Mouse (Mus musculus) limb, embryonic 12.5 days (tissue): Measurements from ENCODE around the gene Esx1. TPM values are rescaled to one million over a fixed set of nuclear protein-coding genes. Genes with fewer than 3 reads are reported as not detected.

Experiments
- ATAC-seq: fragments of 200-750 bp; cut with Nextera tagmentation; 2 replicates; pipeline ENCODE4 v1.8.0; 2017; ENCODE audit warnings: low read depth, moderate TSS enrichment; ENCODE audit not compliant: insufficient number of reproducible peaks, insufficient read depth, low FRiP score, low TSS enrichment
- H3K27ac ChIP-seq: fragments of 300-500 bp; sonication (generic); 2 replicates; pipeline ENCODE4 v1.5.1; 2016; ENCODE audit warnings: mild to moderate bottlenecking, moderate library complexity
- H3K27me3 ChIP-seq: fragments of 300-500 bp; sonication (generic); 2 replicates; pipeline ENCODE4 v1.6.1; 2016; ENCODE audit warnings: mild to moderate bottlenecking, moderate library complexity
- H3K36me3 ChIP-seq: fragments of 300-500 bp; sonication (generic); 2 replicates; pipeline ENCODE4 v1.6.1; 2016; ENCODE audit warnings: mild to moderate bottlenecking, moderate library complexity
- H3K4me1 ChIP-seq: fragments of 300-500 bp; sonication (generic); replicated peaks from 2 replicates; pipeline ENCODE4 v1.6.1; 2016
- H3K4me2 ChIP-seq: fragments of 300-500 bp; sonication (generic); 2 replicates; pipeline ENCODE4 v1.6.1; 2016; ENCODE audit warnings: mild to moderate bottlenecking, moderate library complexity
- H3K4me3 ChIP-seq: fragments of 300-500 bp; sonication (generic); replicated peaks from 2 replicates; pipeline ENCODE4 v1.5.1; 2016; ENCODE audit warnings: mild to moderate bottlenecking
- H3K9ac ChIP-seq: fragments of 300-500 bp; sonication (generic); replicated peaks from 2 replicates; pipeline ENCODE4 v1.6.1; 2016; ENCODE audit warnings: mild to moderate bottlenecking, moderate library complexity
- H3K9me3 ChIP-seq: fragments of 300-500 bp; sonication (generic); 2 replicates; pipeline ENCODE4 v1.6.1; 2016; ENCODE audit warnings: mild to moderate bottlenecking, moderate library complexity
- WGBS: fragments of 180-500 bp; shearing (Covaris S2); methylation state at CpG from one replicate; pipeline ENCODE4 v1.1.7; 2016; 5-methylcytosine and 5-hydroxymethylcytosine counted together
- polyA plus RNA-seq: library from polyadenylated mRNA; unstranded; fragments of >200 nt; fragmentation: Nextera tagmentation; extraction: Ambion mirVana; gene quantifications from 2 replicates; pipeline ENCODE4 v1.2.1, GENCODE M21; 2016

The Esx1 gene
- polyA plus RNA-seq = not detected in 2 replicates

- no peaks in the 10 kb centered on the region for H3K9me3 ChIP-seq
- H3K4me2 ChIP-seq = peak within 1 kb of the TSS; percentile 35
- peak within 1 kb of the TSS; percentile 21 for H3K4me3 ChIP-seq
- no peaks in the 10 kb centered on the region for H3K36me3 ChIP-seq
- H3K27ac ChIP-seq = no peak within 1 kb of the TSS
- ATAC-seq = no peak
- no peak within 1 kb of the TSS for H3K9ac ChIP-seq
- 27% methylated on average over 18 of the region's 21 CpGs for WGBS
- H3K4me1 ChIP-seq = no peaks in the 10 kb centered on the region
- H3K27me3 ChIP-seq = peaks cover 85% of the 10 kb centered on the region
Measured at GRCm38 (mm10) chrX:137121718-137122117, at the start of gene Esx1. Gene Esx1 (minus strand): TSS chrX:137122083.

- Histone ChIP-seq H3K9ac (no peak overlapping the region), H3K4me1 (no peaks in the 10 kb centered on the region), H3K27ac (no peak overlapping the region), H3K4me3 (no peak overlapping the region), H3K27me3 (no peaks in the 10 kb centered on the region), H3K36me3 (no peaks in the 10 kb centered on the region), H3K9me3 (no peaks in the 10 kb centered on the region), H3K4me2 (no peak overlapping the region)
- no peak for ATAC-seq
- 38% methylated on average over 7 of the region's 7 CpGs for WGBS
Measured at GRCm38 (mm10) chrX:137170021-137170420, 48.1 kb upstream of the Esx1 start.

DNA sequence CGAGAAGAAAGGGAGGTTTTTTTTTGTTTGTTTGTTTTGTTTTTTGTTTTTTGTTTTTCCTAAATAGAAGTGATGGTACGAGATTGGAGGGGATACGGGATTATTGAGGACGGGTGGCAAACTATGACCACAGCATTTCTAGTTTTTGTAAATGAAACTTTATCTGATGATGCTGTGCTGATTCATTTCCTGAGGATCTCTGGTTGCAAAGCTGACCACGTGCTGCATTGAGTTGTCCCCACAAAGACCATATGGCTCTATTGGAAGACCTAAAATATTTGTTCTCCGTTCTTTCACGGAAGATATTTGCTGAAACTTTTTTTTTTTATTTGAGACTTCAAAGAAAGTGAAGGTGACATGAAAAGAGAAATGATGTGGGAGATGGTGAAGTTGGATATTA lies 45.8 kb upstream of the Esx1 start:
- H3K4me2 ChIP-seq = no peak overlapping the region
- H3K4me1 ChIP-seq = no peaks in the 10 kb centered on the region
- no peaks in the 10 kb centered on the region for H3K36me3 ChIP-seq
- H3K27me3 ChIP-seq = no peaks in the 10 kb centered on the region
- H3K9me3 ChIP-seq = no peaks in the 10 kb centered on the region
- no peak overlapping the region for H3K4me3 ChIP-seq
- 72% methylated on average over 7 of the region's 7 CpGs for WGBS
- ATAC-seq = no peak
- no peak overlapping the region for H3K9ac ChIP-seq
- H3K27ac ChIP-seq = no peak overlapping the region

DNA sequence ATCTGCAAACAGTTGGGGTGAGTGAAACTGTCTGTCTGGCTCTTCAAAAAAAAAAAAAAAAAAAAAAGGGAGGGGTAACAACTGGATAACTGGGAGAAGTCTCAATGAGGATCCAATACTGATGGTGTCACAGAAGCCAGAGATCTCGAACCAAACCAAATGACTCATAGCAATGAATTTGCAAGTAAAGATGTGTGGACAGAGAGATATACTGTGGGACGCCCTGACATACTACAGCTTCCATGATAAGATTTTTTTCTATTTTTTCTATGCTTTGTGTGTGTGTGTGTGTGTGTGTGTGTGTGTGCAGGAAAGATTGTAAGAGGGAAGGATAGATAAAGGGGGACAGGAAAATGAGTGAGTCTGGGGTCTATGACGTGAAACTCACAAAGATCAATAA lies 43.7 kb upstream of the Esx1 start:
- no peak overlapping the region for H3K9ac ChIP-seq
- 83% methylated on average over 3 of the region's 3 CpGs for WGBS
- H3K4me2 ChIP-seq = no peak overlapping the region
- H3K27ac ChIP-seq = no peak overlapping the region
- no peaks in the 10 kb centered on the region for H3K4me1 ChIP-seq
- H3K4me3 ChIP-seq = no peak overlapping the region
- no peaks in the 10 kb centered on the region for H3K9me3 ChIP-seq
- no peak for ATAC-seq
- H3K36me3 ChIP-seq = no peaks in the 10 kb centered on the region
- peaks cover 11% of the 10 kb centered on the region; the same call in 1 of the 2 replicates for H3K27me3 ChIP-seq

DNA sequence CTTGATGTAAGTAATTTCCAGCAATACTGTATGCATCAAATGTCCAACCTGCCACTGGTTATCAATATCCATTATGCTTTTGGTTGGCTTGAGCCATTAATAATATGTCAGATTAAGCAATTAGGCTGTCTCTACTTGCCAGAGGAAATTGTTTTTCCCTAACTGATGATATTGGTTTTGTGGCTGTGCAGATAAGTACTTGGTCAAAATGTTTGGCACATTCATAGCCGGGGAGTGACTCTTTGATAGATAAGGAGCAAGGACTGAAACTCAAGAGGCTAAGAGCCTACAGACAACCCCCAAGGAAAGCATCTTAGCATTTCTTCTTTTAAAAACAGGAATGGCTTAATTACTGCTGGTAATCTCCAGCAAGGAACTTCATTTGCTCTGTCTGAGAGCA lies 40.8 kb upstream of the Esx1 start:
- no peaks in the 10 kb centered on the region for H3K9me3 ChIP-seq
- no peak overlapping the region for H3K27ac ChIP-seq
- ATAC-seq = no peak
- H3K4me1 ChIP-seq = no peaks in the 10 kb centered on the region
- no peak overlapping the region for H3K4me2 ChIP-seq
- H3K9ac ChIP-seq = no peak overlapping the region
- H3K27me3 ChIP-seq = peaks cover 17% of the 10 kb centered on the region; the same call in 1 of the 2 replicates
- H3K4me3 ChIP-seq = no peak overlapping the region
- no peaks in the 10 kb centered on the region for H3K36me3 ChIP-seq
- 73% methylated on average over 1 of the region's 1 CpGs for WGBS

DNA sequence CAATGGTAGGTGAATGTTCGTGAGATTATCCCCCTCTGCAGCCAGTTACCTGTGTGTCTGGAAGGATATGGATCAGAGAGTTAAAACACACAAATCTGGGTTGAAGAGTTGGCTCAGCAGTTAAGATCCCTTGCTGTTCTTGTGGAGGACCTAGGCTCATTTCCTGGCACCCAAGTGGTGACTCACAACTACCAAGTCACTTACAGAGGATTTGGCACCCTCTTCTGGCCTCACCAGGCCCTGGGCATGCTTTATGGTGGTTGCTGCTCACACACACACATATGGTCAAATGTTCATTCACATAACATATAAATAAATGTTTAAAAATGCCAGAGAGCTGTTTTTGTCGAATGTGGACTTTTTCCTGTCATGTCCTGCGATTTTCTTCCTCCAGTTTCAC lies 39.1 kb upstream of the Esx1 start:
- WGBS = 67% methylated on average over 3 of the region's 3 CpGs
- peaks cover 17% of the 10 kb centered on the region; the same call in 1 of the 2 replicates for H3K27me3 ChIP-seq

GRCm38 (mm10) chrX:137149050-137149449 lies 27.2 kb upstream of the Esx1 start:
- Histone ChIP-seq H3K27ac (no peak overlapping the region), H3K4me2 (no peak overlapping the region), H3K27me3 (no peaks in the 10 kb centered on the region; the same call in 1 of the 2 replicates), H3K9ac (no peak overlapping the region), H3K4me1 (no peaks in the 10 kb centered on the region), H3K9me3 (no peaks in the 10 kb centered on the region), H3K36me3 (no peaks in the 10 kb centered on the region), H3K4me3 (no peak overlapping the region)
- ATAC-seq = no peak
- WGBS = 83% methylated on average over 11 of the region's 11 CpGs

More for the DNA sequence above, 39.1 kb upstream of the Esx1 start:
- Histone ChIP-seq H3K9me3 (no peaks in the 10 kb centered on the region), H3K9ac (no peak overlapping the region), H3K27ac (no peak overlapping the region), H3K4me3 (no peak overlapping the region), H3K36me3 (no peaks in the 10 kb centered on the region), H3K4me2 (no peak overlapping the region), H3K4me1 (no peaks in the 10 kb centered on the region)
- no peak for ATAC-seq

DNA sequence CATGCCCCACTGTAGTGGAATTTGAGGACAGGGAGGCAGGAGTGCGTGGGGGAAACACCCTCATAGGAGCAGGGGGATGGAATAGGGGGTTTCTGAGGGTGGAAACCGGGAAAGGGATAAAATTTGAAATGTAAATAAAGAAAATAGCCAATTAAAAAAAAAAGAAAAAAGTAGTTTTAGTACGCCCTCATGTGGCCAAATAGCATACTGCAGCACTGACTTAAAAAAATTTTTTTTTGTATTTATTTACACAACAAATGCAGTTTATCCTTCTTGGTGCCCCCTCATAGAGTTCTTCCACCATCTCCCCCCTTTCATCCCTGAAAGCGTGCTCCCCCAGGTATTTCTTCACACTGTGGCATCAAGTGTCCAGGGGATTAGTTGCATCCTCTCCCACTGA lies 22.8 kb upstream of the Esx1 start:
- Histone ChIP-seq H3K9me3 (no peaks in the 10 kb centered on the region), H3K9ac (no peak overlapping the region), H3K27ac (no peak overlapping the region), H3K4me1 (no peaks in the 10 kb centered on the region), H3K4me2 (no peak overlapping the region), H3K36me3 (no peaks in the 10 kb centered on the region), H3K4me3 (no peak overlapping the region), H3K27me3 (no peaks in the 10 kb centered on the region; the same call in 1 of the 2 replicates)
- WGBS = 32% methylated on average over 4 of the region's 4 CpGs
- no peak for ATAC-seq

GRCm38 (mm10) chrX:137143726-137144125 lies 21.8 kb upstream of the Esx1 start:
- Histone ChIP-seq H3K27ac (no peak overlapping the region), H3K9ac (no peak overlapping the region), H3K4me3 (no peak overlapping the region), H3K4me1 (no peaks in the 10 kb centered on the region), H3K9me3 (no peaks in the 10 kb centered on the region), H3K4me2 (no peak overlapping the region), H3K36me3 (no peaks in the 10 kb centered on the region), H3K27me3 (no peaks in the 10 kb centered on the region; the same call in 1 of the 2 replicates)
- ATAC-seq = no peak
- 81% methylated on average over 4 of the region's 4 CpGs for WGBS

DNA sequence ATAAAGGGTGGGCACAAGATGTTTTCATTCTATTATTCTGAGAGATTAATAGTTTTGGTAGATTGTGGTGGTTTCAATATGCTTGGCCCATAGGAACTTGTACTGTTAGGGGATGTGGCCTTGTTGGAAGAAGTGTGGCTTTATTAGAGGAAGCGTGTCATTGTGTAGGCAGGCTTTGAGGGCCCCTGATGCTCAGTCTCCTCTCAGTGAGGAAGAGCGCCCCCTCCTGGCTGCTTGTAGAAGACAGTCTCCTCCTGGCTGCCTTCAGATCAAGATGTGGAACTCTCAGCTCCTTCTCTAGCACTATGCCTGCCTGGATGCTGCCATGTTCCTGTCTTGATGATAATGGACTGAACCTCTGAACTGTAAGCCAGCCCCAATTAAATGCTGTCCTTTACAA lies 20.7 kb upstream of the Esx1 start:
- Histone ChIP-seq H3K27ac (no peak overlapping the region), H3K4me3 (no peak overlapping the region), H3K36me3 (no peaks in the 10 kb centered on the region), H3K27me3 (no peaks in the 10 kb centered on the region; the same call in 1 of the 2 replicates), H3K4me2 (no peak overlapping the region), H3K9ac (no peak overlapping the region), H3K4me1 (no peaks in the 10 kb centered on the region), H3K9me3 (no peaks in the 10 kb centered on the region)
- no peak for ATAC-seq
- 37% methylated on average over 2 of the region's 2 CpGs for WGBS

DNA sequence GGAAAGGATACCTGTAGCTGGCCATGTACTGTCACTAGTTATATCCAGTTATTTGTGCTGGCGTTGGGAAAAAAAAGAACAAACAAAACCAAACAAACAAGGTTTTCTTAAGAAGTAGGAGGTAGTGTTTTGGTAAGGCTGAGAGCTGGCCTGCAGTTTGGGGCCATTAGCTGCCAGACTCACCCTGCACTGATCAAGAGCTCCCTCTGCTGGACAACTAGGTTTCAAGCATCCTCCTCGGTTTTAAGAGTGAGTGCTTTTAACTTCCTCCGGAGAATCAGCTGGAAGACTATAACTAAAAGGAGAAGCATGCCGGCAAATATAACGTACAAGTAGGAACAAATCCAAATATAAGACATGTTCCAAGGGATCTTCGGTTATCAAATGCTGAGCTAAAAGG lies 19.8 kb upstream of the Esx1 start:
- Histone ChIP-seq H3K36me3 (no peaks in the 10 kb centered on the region), H3K27me3 (no peaks in the 10 kb centered on the region; the same call in 1 of the 2 replicates), H3K4me1 (no peaks in the 10 kb centered on the region), H3K27ac (no peak overlapping the region), H3K9me3 (no peaks in the 10 kb centered on the region), H3K4me2 (no peak overlapping the region), H3K9ac (no peak overlapping the region), H3K4me3 (no peak overlapping the region)
- WGBS = 16% methylated on average over 6 of the region's 6 CpGs
- ATAC-seq = no peak

DNA sequence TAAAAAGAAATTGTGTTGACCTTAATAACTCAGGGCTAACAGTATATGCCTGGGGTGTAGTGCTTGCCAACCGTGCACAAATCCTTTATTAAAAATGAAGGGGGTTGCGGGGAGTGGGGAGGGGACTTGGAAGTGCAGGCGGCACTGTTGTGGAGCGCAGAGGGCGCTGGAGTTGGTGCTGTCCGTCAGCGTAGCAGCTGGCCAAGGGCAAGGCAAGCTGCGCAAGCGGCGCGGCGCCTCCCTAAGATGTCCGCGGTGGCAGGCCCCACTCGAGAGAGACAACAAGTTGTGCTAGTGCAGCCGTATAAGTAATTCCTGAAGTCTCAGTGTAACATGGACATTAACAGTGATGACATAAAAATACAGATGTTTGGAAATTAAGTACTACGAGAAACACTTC lies 5.7 kb upstream of the Esx1 start:
- Histone ChIP-seq H3K4me1 (no peaks in the 10 kb centered on the region), H3K4me3 (no peak overlapping the region), H3K27me3 (peaks cover 67% of the 10 kb centered on the region), H3K27ac (no peak overlapping the region), H3K9me3 (no peaks in the 10 kb centered on the region), H3K4me2 (no peak overlapping the region), H3K9ac (no peak overlapping the region), H3K36me3 (no peaks in the 10 kb centered on the region)
- ATAC-seq = no peak
- 12% methylated on average over 17 of the region's 17 CpGs for WGBS
